Mouse (Mus musculus): ENCODE results near the gene Orm1. TPM values are rescaled to one million over a fixed set of nuclear protein-coding genes. Genes with fewer than 3 reads are reported as not detected.
A peak's percentile ranks its signal among the peaks of the same experiment; 100 is the strongest.

Orm1 gene
- polyA plus RNA-seq, 1 experiment from 2014 or later, result not detected

DNA sequence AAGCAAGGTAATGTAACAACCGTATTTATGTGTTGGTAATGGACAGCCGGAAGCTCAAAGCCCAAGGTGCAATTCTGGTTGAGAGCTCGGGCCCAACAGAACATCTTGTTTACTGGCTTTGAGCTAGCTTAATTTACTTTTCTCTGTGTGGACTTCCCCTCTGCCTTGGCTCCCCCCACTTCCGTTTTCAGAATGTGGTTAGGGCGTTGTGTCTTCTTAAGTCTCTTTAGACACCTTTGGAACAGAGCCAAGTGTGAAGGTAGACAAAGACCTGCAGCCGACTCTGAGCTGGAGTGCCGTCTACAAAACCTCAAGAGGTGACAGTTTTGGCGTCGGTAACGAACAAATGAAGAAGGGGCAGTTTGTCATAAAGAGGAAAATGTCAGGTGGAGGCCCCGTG, 41.4 kb downstream of the Orm1 start:
- Histone ChIP-seq H3K9ac (replicated peaks; ENCODE audit: low read depth, low read length) (no peak overlapping the region), H3K27me3 (replicated peaks; ENCODE audit: control insufficient read depth, insufficient read depth, low read length) (no peaks in the 10 kb centered on the region), H3K4me3 (replicated peaks; ENCODE audit: low read length) (no peak overlapping the region), H3K27ac (ENCODE audit: low read length) (no peak overlapping the region), H3K4me2 (ENCODE audit: low read length) (no peak overlapping the region), H3K36me3 (ENCODE audit: control insufficient read depth, insufficient read depth) (peaks cover 4% of the 10 kb centered on the region; the same call in 1 of the 2 replicates), H3K9me3 (ENCODE audit: control insufficient read depth, low read length) (no peaks in the 10 kb centered on the region), H3K4me1 (replicated peaks; ENCODE audit: control insufficient read depth, insufficient read depth, low read length) (peaks cover 31% of the 10 kb centered on the region)
- no peak for ATAC-seq
- WGBS, result 52% methylated on average over 11 of the region's 11 CpGs

DNA sequence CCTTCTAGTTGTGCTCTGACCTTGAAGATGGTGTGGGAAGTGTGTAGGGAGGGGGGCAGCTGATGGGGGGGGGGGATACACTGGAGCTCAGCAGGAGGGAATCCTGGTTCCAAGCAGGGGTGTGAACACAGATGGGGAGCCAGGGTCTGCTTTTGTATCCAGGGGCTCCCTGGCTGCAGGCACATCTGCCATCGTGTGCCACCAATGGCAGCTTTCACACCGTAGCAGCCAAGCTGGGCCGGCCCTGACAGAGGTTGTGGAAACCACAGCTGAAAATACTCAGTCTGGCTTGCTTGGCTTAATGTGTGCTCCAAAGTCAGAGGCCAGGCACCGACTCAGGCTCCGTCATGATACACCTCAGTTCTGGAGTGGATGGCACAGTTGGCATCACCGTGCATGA, 43.7 kb downstream of the Orm1 start:
- ATAC-seq, result no peak
- Histone ChIP-seq H3K36me3 (ENCODE audit: control insufficient read depth, insufficient read depth) (no peaks in the 10 kb centered on the region), H3K27ac (ENCODE audit: low read length) (peak overlapping the region; percentile 90; the same call in 1 of the 2 replicates), H3K9ac (replicated peaks; ENCODE audit: low read depth, low read length) (no peak overlapping the region), H3K4me3 (replicated peaks; ENCODE audit: low read length) (no peak overlapping the region), H3K4me1 (replicated peaks; ENCODE audit: control insufficient read depth, insufficient read depth, low read length) (peaks cover 31% of the 10 kb centered on the region), H3K27me3 (replicated peaks; ENCODE audit: control insufficient read depth, insufficient read depth, low read length) (no peaks in the 10 kb centered on the region), H3K9me3 (ENCODE audit: control insufficient read depth, low read length) (no peaks in the 10 kb centered on the region), H3K4me2 (ENCODE audit: low read length) (no peak overlapping the region)
- WGBS, result 44% methylated on average over 6 of the region's 6 CpGs

DNA sequence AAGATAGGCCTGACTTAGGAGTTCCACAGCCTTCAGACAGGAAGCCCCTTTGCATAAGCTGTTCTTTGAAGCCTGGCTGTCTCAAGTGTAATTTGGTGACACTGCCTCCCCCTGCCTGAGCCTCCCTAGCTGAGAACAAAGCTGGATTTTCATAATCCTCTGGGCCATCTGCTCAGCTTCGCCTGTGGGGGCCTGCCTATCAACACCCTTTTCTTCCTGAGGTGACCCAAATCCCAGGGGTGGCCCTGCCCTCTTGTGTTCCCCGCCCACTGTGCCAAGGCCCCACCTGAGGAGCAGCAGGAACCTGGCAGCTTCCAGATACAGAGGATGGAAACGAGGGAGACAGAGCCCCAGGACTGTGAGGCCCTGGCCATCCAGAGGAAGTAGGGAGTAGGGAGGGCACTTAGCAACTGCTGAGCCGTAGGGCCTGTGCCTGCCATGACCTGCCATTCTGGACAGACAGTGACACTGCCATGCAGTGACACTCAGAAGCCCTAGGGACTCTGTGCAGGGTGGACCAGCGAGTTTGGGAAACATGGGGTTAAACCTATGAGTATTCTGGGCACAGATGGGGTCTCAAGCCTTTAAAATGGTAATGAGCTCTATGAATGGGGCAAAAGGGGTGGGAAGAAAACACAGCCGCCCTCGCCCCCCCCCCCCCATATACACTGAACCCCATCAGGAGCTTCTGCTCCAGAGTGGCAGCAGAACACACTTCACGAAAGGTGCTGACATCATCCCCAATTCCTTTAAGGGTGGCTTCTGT, 44.9 kb downstream of the Orm1 start:
- H3K27ac ChIP-seq (ENCODE audit: low read length), result peak overlapping the region; percentile 90
- 4% methylated on average over 8 of the region's 8 CpGs for WGBS
- H3K4me2 ChIP-seq (ENCODE audit: low read length), result peak overlapping the region; percentile 6; the same call in 1 of the 2 replicates
- ATAC-seq, result peak; percentile 77
- no peaks in the 10 kb centered on the region for H3K36me3 ChIP-seq (ENCODE audit: control insufficient read depth, insufficient read depth)
- peaks cover 31% of the 10 kb centered on the region for H3K4me1 ChIP-seq (replicated peaks; ENCODE audit: control insufficient read depth, insufficient read depth, low read length)
- no peak overlapping the region for H3K4me3 ChIP-seq (replicated peaks; ENCODE audit: low read length)
- peak overlapping the region; percentile 33 for H3K9ac ChIP-seq (replicated peaks; ENCODE audit: low read depth, low read length)
- no peaks in the 10 kb centered on the region for H3K9me3 ChIP-seq (ENCODE audit: control insufficient read depth, low read length)
- H3K27me3 ChIP-seq (replicated peaks; ENCODE audit: control insufficient read depth, insufficient read depth, low read length), result no peaks in the 10 kb centered on the region

DNA sequence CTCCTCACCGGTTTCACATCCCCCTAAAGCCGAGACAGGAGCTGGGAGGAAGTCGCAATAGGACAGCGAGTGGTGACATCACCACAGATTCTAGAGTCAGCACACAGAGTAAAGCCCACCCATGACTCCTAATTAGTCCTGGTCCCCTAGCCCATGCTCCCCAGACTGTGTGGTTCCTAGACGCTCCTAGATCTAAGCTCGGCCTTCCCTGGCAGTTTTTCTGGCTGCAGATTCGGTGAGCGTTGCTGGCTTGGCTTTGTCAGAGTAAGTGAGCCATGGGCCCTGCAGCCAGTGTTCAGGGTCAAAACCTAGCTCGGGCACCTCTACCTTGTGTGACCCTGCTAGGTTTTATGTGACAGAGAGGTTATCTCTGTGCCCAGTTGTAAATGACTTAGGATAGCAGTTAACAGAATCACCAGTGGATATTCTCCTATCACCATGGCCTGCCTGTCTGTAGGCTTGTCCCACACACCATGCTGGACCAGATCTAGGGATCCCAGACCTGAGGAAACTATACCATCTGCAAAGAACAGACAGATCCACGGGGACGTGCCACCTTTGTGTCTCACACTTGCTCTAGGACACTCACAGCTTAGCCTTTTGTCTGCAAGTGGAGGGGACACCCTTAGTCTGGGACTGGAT, 45.6 kb downstream of the Orm1 start:
- Histone ChIP-seq H3K9ac (replicated peaks; ENCODE audit: low read depth, low read length) (0 out of 2 replicates have a peak overlapping the region, but pooled peaks have one; percentile 18), H3K27me3 (replicated peaks; ENCODE audit: control insufficient read depth, insufficient read depth, low read length) (no peaks in the 10 kb centered on the region), H3K9me3 (ENCODE audit: control insufficient read depth, low read length) (no peaks in the 10 kb centered on the region), H3K4me1 (replicated peaks; ENCODE audit: control insufficient read depth, insufficient read depth, low read length) (peaks cover 31% of the 10 kb centered on the region), H3K36me3 (ENCODE audit: control insufficient read depth, insufficient read depth) (peaks cover 4% of the 10 kb centered on the region; the same call in 1 of the 2 replicates), H3K27ac (ENCODE audit: low read length) (peak overlapping the region; percentile 90), H3K4me2 (ENCODE audit: low read length) (peak overlapping the region; percentile 6; the same call in 1 of the 2 replicates), H3K4me3 (replicated peaks; ENCODE audit: low read length) (no peak overlapping the region)
- WGBS, result 18% methylated on average over 11 of the region's 11 CpGs
- ATAC-seq, result peak; percentile 72

DNA sequence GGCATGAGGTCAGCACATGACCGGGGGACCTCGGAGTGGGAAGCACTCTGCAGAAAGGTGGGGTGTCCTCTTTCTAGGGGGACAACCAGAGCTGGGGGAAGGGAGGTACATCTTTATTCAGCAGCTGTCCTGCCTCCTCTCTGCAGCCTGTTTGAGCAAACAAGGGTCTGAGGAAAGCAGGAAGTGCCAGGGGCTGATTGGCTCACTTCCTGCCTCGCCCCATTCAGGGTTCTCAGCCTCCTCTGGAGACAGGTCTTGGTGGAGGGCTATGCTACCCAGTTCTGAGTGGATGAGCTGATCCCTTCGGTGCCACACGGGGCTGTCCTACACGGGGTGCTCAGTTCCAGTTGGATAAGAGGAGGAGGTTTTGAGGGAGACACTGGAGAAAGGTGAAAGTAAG, 47.0 kb downstream of the Orm1 start:
- Histone ChIP-seq H3K4me1 (replicated peaks; ENCODE audit: control insufficient read depth, insufficient read depth, low read length) (peaks cover 31% of the 10 kb centered on the region), H3K4me3 (replicated peaks; ENCODE audit: low read length) (no peak overlapping the region), H3K4me2 (ENCODE audit: low read length) (no peak overlapping the region), H3K27ac (ENCODE audit: low read length) (no peak overlapping the region), H3K9me3 (ENCODE audit: control insufficient read depth, low read length) (no peaks in the 10 kb centered on the region), H3K36me3 (ENCODE audit: control insufficient read depth, insufficient read depth) (peaks cover 9% of the 10 kb centered on the region; the same call in 1 of the 2 replicates), H3K9ac (replicated peaks; ENCODE audit: low read depth, low read length) (no peak overlapping the region), H3K27me3 (replicated peaks; ENCODE audit: control insufficient read depth, insufficient read depth, low read length) (no peaks in the 10 kb centered on the region)
- ATAC-seq, result no peak
- WGBS, result 84% methylated on average over 6 of the region's 6 CpGs

Other genes starting within 250 kb of the Orm1 start
- 0.22 TPM in 1 of 2 replicates, not detected in the other for gene Ambp, start 189.8 kb upstream of the Orm1 start, polyA plus RNA-seq (2015; fragmentation: Nextera tagmentation; extraction: Ambion mirVana)
- 0.10 and 0.17 TPM in 2 replicates for gene Kif12, start 172.4 kb upstream of the Orm1 start, polyA plus RNA-seq (2015; fragmentation: Nextera tagmentation; extraction: Ambion mirVana)
- gene Col27a1, start 130.6 kb upstream of the Orm1 start, polyA plus RNA-seq (2015; fragmentation: Nextera tagmentation; extraction: Ambion mirVana), result 0.88 and 0.98 TPM in 2 replicates
- gene Orm3, start 11.6 kb downstream of the Orm1 start, polyA plus RNA-seq (2015; fragmentation: Nextera tagmentation; extraction: Ambion mirVana), result not detected in 2 replicates
- gene Orm2, start 17.9 kb downstream of the Orm1 start, polyA plus RNA-seq (2015; fragmentation: Nextera tagmentation; extraction: Ambion mirVana), result not detected in 2 replicates
- gene Akna, start 58.8 kb downstream of the Orm1 start, polyA plus RNA-seq (2015; fragmentation: Nextera tagmentation; extraction: Ambion mirVana), result 10.6 and 11.2 TPM in 2 replicates
- gene Whrn, start 151.4 kb downstream of the Orm1 start, polyA plus RNA-seq (2015; fragmentation: Nextera tagmentation; extraction: Ambion mirVana), result 5.1 and 6.4 TPM in 2 replicates
- 427 and 436 TPM in 2 replicates for gene Atp6v1g1, start 200.2 kb downstream of the Orm1 start, polyA plus RNA-seq (2015; fragmentation: Nextera tagmentation; extraction: Ambion mirVana)
- gene Tmem268, start 214.2 kb downstream of the Orm1 start, polyA plus RNA-seq (2015; fragmentation: Nextera tagmentation; extraction: Ambion mirVana), result 4.8 and 6.0 TPM in 2 replicates